Comparison of ENCODE assay signal across 15 mouse cellular contexts in genomic region chr7:82676834-82677233, GRCm38 (mm10). TPM values are rescaled to one million over a fixed set of nuclear protein-coding genes. Genes with fewer than 3 reads are reported as not detected.
DNase-seq lines count a peak whose midpoint lies in the region; ATAC-seq and TF ChIP-seq lines count a peak whose summit lies in the region.
"Had no signal": no experiment of that assay in that cellular context is flagged by ENCODE, and none has a peak within 500 bp of the region (broad histone marks: within the 10 kb centered on the region; RNA-seq: fewer than 3 reads in every experiment).

No protein-coding gene starts in this region.

- CTCF ChIA-PET in Patski (lab: Charles Lee), result interaction anchor here (1.0 to 2.1 kb wide), 2 partner anchors 12 to 873 kb away, joined by 3 to 6 read pairs; no protein-coding TSS in a partner anchor

- H3K4me2 ChIP-seq in hindbrain, embryonic 14.5 days (replicated peaks), result no peak overlapping the region
- no peak overlapping the region for H3K4me2 ChIP-seq in hindbrain, embryonic 13.5 days
- H3K4me2 ChIP-seq: forebrain, embryonic 13.5 days; heart, embryonic 13.5 days; intestine, embryonic 15.5 days had no signal

- peak; percentile 44 for TF ChIP-seq CTCF in lung, adult 2 months (IDR thresholded peaks at IDR 0.05; ENCODE audit: insufficient read depth, low read length)
- peak; percentile 40 for TF ChIP-seq CTCF in Patski (IDR thresholded peaks at IDR 0.05)

- POLR2A ChIA-PET in Patski (lab: Charles Lee), result no interaction called here

- no peaks in the 10 kb centered on the region for H3K9me3 ChIP-seq in hindbrain, embryonic 14.5 days (ENCODE audit: control insufficient read depth, low read length)
- no peaks in the 10 kb centered on the region for H3K9me3 ChIP-seq in hindbrain, embryonic 13.5 days
- H3K9me3 ChIP-seq: forebrain, embryonic 13.5 days; heart, embryonic 13.5 days; intestine, embryonic 15.5 days; megakaryocyte, embryonic 14.5 days had no signal

- ATAC-seq in hindbrain, embryonic 14.5 days (ENCODE audit: low FRiP score), result no peak
- no peak for ATAC-seq in hindbrain, embryonic 13.5 days (ENCODE audit: low FRiP score)
- ATAC-seq in Patski, result no peak
- peak; percentile 61 for ATAC-seq in megakaryocyte progenitor cell, adult 5-6 weeks (replicated peaks; ENCODE audit: poor library complexity)
- ATAC-seq: forebrain, embryonic 13.5 days; intestine, embryonic 15.5 days had no signal

- no peak overlapping the region for H3K27ac ChIP-seq in hindbrain, embryonic 14.5 days
- H3K27ac ChIP-seq in hindbrain, embryonic 13.5 days, result no peak overlapping the region
- H3K27ac ChIP-seq: forebrain, embryonic 13.5 days; heart, embryonic 13.5 days; intestine, embryonic 15.5 days had no signal

- no peak overlapping the region for H3K9ac ChIP-seq in hindbrain, embryonic 14.5 days
- no peak overlapping the region for H3K9ac ChIP-seq in hindbrain, embryonic 13.5 days
- H3K9ac ChIP-seq: forebrain, embryonic 13.5 days; heart, embryonic 13.5 days; intestine, embryonic 15.5 days had no signal

- H3K36me3 ChIP-seq in hindbrain, embryonic 14.5 days (replicated peaks; ENCODE audit: control insufficient read depth, insufficient read depth), result peaks cover 41% of the 10 kb centered on the region
- H3K36me3 ChIP-seq in hindbrain, embryonic 13.5 days, result peaks cover 54% of the 10 kb centered on the region

- peak; percentile 60 for DNase-seq in hindbrain, embryonic 14.5 days (ENCODE audit: low spot score)
- DNase-seq in lung, adult 2 months, result no peak
- DNase-seq in lung, postnatal 14 days, result no peak
- no peak for DNase-seq in Patski (ENCODE audit: low read depth, low spot score)
- no peak for DNase-seq in T-cell, adult 2 months (ENCODE audit: low spot score)
- DNase-seq in urinary bladder, postnatal 4 days (ENCODE audit: low spot score in 2 of 2), result no peak
- DNase-seq: adrenal gland, postnatal 36 days; spleen, adult 18-20 months; thymus, postnatal 14 days had no signal

- in situ Hi-C loops in Patski (cut with MboI; ENCODE audit: low pct_unique_long_range_greater_than_20kb), result no loop called here

- no peak overlapping the region for H3K4me3 ChIP-seq in hindbrain, embryonic 14.5 days (replicated peaks; ENCODE audit: low read length)
- no peak overlapping the region for H3K4me3 ChIP-seq in hindbrain, embryonic 13.5 days
- H3K4me3 ChIP-seq in lung, adult 2 months (replicated peaks; ENCODE audit: extremely low read depth, low read depth, low read length), result no peak overlapping the region
- H3K4me3 ChIP-seq: forebrain, embryonic 13.5 days; heart, embryonic 13.5 days; intestine, embryonic 15.5 days; megakaryocyte, embryonic 14.5 days had no signal

- no peaks in the 10 kb centered on the region for H3K27me3 ChIP-seq in hindbrain, embryonic 14.5 days (ENCODE audit: control insufficient read depth, insufficient read depth, low read length)
- no peaks in the 10 kb centered on the region for H3K27me3 ChIP-seq in hindbrain, embryonic 13.5 days
- H3K27me3 ChIP-seq in Patski, result no peaks in the 10 kb centered on the region
- H3K27me3 ChIP-seq: forebrain, embryonic 13.5 days; heart, embryonic 13.5 days; intestine, embryonic 15.5 days; megakaryocyte, embryonic 14.5 days had no signal

- H3K4me1 ChIP-seq in hindbrain, embryonic 14.5 days (replicated peaks; ENCODE audit: control insufficient read depth, insufficient read depth, low read length), result no peaks in the 10 kb centered on the region
- H3K4me1 ChIP-seq in hindbrain, embryonic 13.5 days (replicated peaks), result no peaks in the 10 kb centered on the region
- H3K4me1 ChIP-seq in lung, adult 2 months (ENCODE audit: control insufficient read depth, insufficient read depth, low read length), result no peaks in the 10 kb centered on the region
- H3K4me1 ChIP-seq: forebrain, embryonic 13.5 days; heart, embryonic 13.5 days; intestine, embryonic 15.5 days had no signal

- no peak for TF ChIP-seq POLR2A in lung, adult 2 months (IDR thresholded peaks at IDR 0.05; ENCODE audit: borderline replicate concordance, extremely low read depth, low read depth, low read length)

- WGBS in hindbrain, embryonic 14.5 days, result 89% methylated on average over 6 of the region's 6 CpGs
- 91% methylated on average over 6 of the region's 6 CpGs for WGBS in hindbrain, embryonic 13.5 days
- WGBS in lung, adult 2 months, result 78% methylated on average over 6 of the region's 6 CpGs

RNA-seq across cellular contexts. Expression of gene Efl1, which starts 28.4 kb away (rescaled TPM):
- 22.4 and 23.2 TPM in 2 replicates for polyA plus RNA-seq in hindbrain, embryonic 14.5 days (2014; fragmentation: Nextera tagmentation; extraction: Ambion mirVana)
- polyA plus RNA-seq in hindbrain, embryonic 13.5 days (2015; fragmentation: Nextera tagmentation; extraction: Ambion mirVana), result 22.4 and 22.9 TPM in 2 replicates
- 2.4 and 5.5 TPM in 2 replicates for polyA plus RNA-seq in lung, adult 2 months (2012; rRNA removed)
- 18.8 TPM for polyA plus RNA-seq in Patski (2021)
- 17.5 and 19.6 TPM in 2 replicates for total RNA-seq in megakaryocyte progenitor cell, adult 5-6 weeks (2015)
- total RNA-seq in megakaryocyte progenitor cell, adult 5-6 weeks (2017), result 26.8 and 27.9 TPM in 2 replicates

RNA-seq across cellular contexts. Expression of gene Saxo2, which starts 28.5 kb away (rescaled TPM):
- polyA plus RNA-seq in hindbrain, embryonic 14.5 days (2014; fragmentation: Nextera tagmentation; extraction: Ambion mirVana), result 33.9 and 34.5 TPM in 2 replicates
- polyA plus RNA-seq in hindbrain, embryonic 13.5 days (2015; fragmentation: Nextera tagmentation; extraction: Ambion mirVana), result 21.5 and 26.6 TPM in 2 replicates
- polyA plus RNA-seq in lung, adult 2 months (2012; rRNA removed), result 3.9 and 5.7 TPM in 2 replicates
- 2.2 TPM for polyA plus RNA-seq in Patski (2021)
- 0.79 and 1.4 TPM in 2 replicates for total RNA-seq in megakaryocyte progenitor cell, adult 5-6 weeks (2015)
- 0.47 and 0.50 TPM in 2 replicates for total RNA-seq in megakaryocyte progenitor cell, adult 5-6 weeks (2017)
